In the genomic region with DNA sequence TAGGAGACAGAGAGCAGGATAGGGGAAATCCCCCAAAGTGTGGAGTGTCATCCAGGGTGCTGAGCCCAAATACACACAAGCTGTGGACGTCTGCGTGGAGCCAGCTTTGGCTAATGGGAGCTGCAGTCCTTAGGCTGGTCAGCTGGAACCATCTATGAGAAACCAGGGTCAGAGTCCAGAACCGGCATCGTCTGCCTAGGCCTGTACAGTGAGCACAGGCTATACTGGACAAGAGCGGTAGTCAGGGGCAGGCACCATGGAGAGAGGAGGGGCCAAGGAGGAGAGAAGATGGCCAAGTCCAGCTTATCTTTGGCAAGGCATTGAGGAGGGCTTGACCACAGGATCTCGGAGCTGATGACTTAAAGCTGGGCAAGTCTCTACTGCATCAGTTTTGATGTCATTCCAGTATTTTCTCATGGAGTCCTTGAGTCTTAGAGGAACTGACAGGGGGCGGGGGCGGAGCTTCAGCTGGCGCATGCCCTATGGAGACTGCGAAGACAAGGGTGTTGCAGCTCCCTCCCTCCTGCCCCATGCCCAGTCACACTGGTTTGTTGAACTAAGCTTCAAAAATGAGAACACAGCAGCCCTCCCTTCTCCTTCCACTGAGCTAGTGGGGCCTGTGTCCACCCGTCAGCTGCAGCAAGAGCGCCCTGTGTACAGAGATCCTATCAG, we compare ENCODE assay signal across 10 mouse cellular contexts.
DNase-seq lines count a peak whose midpoint lies in the region; ATAC-seq and TF ChIP-seq lines count a peak whose summit lies in the region.
"Had no signal": no experiment of that assay in that cellular context is flagged by ENCODE, and none has a peak within 500 bp of the region (broad histone marks: within the 10 kb centered on the region; RNA-seq: fewer than 3 reads in every experiment).

No protein-coding gene starts in this region.

- no peak overlapping the region for H3K4me2 ChIP-seq in forebrain, postnatal 0 days (ENCODE audit: low read depth)
- H3K4me2 ChIP-seq in stomach, embryonic 16.5 days (ENCODE audit: low read depth, low read length): no peak overlapping the region
- H3K4me2 ChIP-seq: liver, embryonic 13.5 days had no signal

- H3K9ac ChIP-seq in forebrain, postnatal 0 days: no peak overlapping the region
- no peak overlapping the region for H3K9ac ChIP-seq in stomach, embryonic 16.5 days (ENCODE audit: low read length)
- H3K9ac ChIP-seq: liver, embryonic 13.5 days had no signal

- peaks cover 43% of the 10 kb centered on the region for H3K27me3 ChIP-seq in forebrain, embryonic 10.5 days (ENCODE audit: poor library complexity, severe bottlenecking)
- no peaks in the 10 kb centered on the region; the same call in 1 of the 2 replicates for H3K27me3 ChIP-seq in forebrain, postnatal 0 days (ENCODE audit: insufficient read depth, low read length)
- no peaks in the 10 kb centered on the region for H3K27me3 ChIP-seq in stomach, embryonic 16.5 days (ENCODE audit: control insufficient read depth, insufficient read depth, low read length)

- no peaks in the 10 kb centered on the region for H3K9me3 ChIP-seq in forebrain, embryonic 10.5 days
- no peaks in the 10 kb centered on the region for H3K9me3 ChIP-seq in forebrain, postnatal 0 days (ENCODE audit: low read length)
- H3K9me3 ChIP-seq in stomach, embryonic 16.5 days (replicated peaks; ENCODE audit: control insufficient read depth, low read length): no peaks in the 10 kb centered on the region
- H3K9me3 ChIP-seq: liver, embryonic 13.5 days had no signal

- H3K4me3 ChIP-seq in forebrain, embryonic 10.5 days: no peak overlapping the region
- H3K4me3 ChIP-seq in forebrain, postnatal 0 days (ENCODE audit: low read depth, low read length): no peak overlapping the region
- H3K4me3 ChIP-seq in stomach, embryonic 16.5 days (replicated peaks; ENCODE audit: low read length): no peak overlapping the region
- H3K4me3 ChIP-seq: liver, embryonic 13.5 days had no signal

- no peak for DNase-seq in forebrain, embryonic 10.5 days (ENCODE audit: extremely low spot score, low spot score)
- DNase-seq in forebrain, postnatal 0 days: no peak
- peak; percentile 59 for DNase-seq in ovary, adult 18-20 months (ENCODE audit: low spot score)
- DNase-seq in ovary, postnatal 10 days (ENCODE audit: low spot score): no peak
- peak; percentile 54 to 56 for DNase-seq in kidney, postnatal 36 days
- DNase-seq in embryo, embryonic 10.5 days (ENCODE audit: low spot score): no peak
- no peak for DNase-seq in natural killer cell, adult 2 months (ENCODE audit: low spot score in 2 of 2)
- DNase-seq: liver, embryonic 13.5 days had no signal

- peaks cover 54% of the 10 kb centered on the region for H3K4me1 ChIP-seq in forebrain, embryonic 10.5 days
- no peaks in the 10 kb centered on the region for H3K4me1 ChIP-seq in forebrain, postnatal 0 days (ENCODE audit: insufficient read depth)
- H3K4me1 ChIP-seq in stomach, embryonic 16.5 days (ENCODE audit: control insufficient read depth, insufficient read depth, low read length): peaks cover 21% of the 10 kb centered on the region
- H3K4me1 ChIP-seq: liver, embryonic 13.5 days had no signal

- no peak for ATAC-seq in forebrain, postnatal 0 days
- peak; percentile 54; the same call in 1 of the 2 replicates for ATAC-seq in stomach, embryonic 16.5 days (ENCODE audit: insufficient read depth, low FRiP score)
- ATAC-seq: intestine, embryonic 16.5 days had no signal

- no peaks in the 10 kb centered on the region for H3K36me3 ChIP-seq in forebrain, embryonic 10.5 days (replicated peaks)
- H3K36me3 ChIP-seq in forebrain, postnatal 0 days (ENCODE audit: insufficient read depth): no peaks in the 10 kb centered on the region
- no peaks in the 10 kb centered on the region for H3K36me3 ChIP-seq in stomach, embryonic 16.5 days (ENCODE audit: control insufficient read depth, insufficient read depth, low read length)
- H3K36me3 ChIP-seq: liver, embryonic 13.5 days had no signal

- TF ChIP-seq CTCF in forebrain, postnatal 0 days (IDR thresholded peaks at IDR 0.05; ENCODE audit: low read depth): no peak

- 84% methylated on average over 12 of the region's 12 CpGs for WGBS in forebrain, embryonic 10.5 days
- 82% methylated on average over 12 of the region's 12 CpGs for WGBS in forebrain, postnatal 0 days
- WGBS in stomach, embryonic 16.5 days: 61% methylated on average over 12 of the region's 12 CpGs

- peak overlapping the region; percentile 40; the same call in 1 of the 2 replicates for H3K27ac ChIP-seq in forebrain, embryonic 10.5 days
- H3K27ac ChIP-seq in forebrain, postnatal 0 days (ENCODE audit: low read depth, low read length): no peak overlapping the region
- H3K27ac ChIP-seq in stomach, embryonic 16.5 days (ENCODE audit: low read length): peak overlapping the region; percentile 65
- H3K27ac ChIP-seq: liver, embryonic 13.5 days had no signal

Comparison
In these comparisons a context has a peak if more than half of its experiments do, and no peak if none do; other contexts are left out.
1. DNase-seq: peak in ovary, adult 18-20 months (single experiment) and kidney, postnatal 36 days (2 of 2); none in forebrain, embryonic 10.5 days (single experiment), forebrain, postnatal 0 days (single experiment), ovary, postnatal 10 days (single experiment), embryo, embryonic 10.5 days (single experiment) and natural killer cell, adult 2 months (0 of 2).